Mouse (Mus musculus) lung, postnatal 0 days (tissue): ENCODE data around the gene Osmr.

Experiments
- CTCF ChIP-seq: IDR thresholded peaks from 2 replicates; pipeline ENCODE4 v1.5.1; 2016; ENCODE audit warnings: antibody characterized with exemption, mild to moderate bottlenecking
- EP300 ChIP-seq: IDR thresholded peaks from 2 replicates; pipeline ENCODE4 v1.6.1; 2016; ENCODE audit warnings: antibody characterized with exemption, mild to moderate bottlenecking, control low read depth

GRCm38 (mm10) chr15:6873154-6873806 is 1.5 kb downstream of the Osmr start:
- no peak for TF ChIP-seq CTCF
- no peak for TF ChIP-seq EP300
